Mouse (Mus musculus): ENCODE measurements around the gene Nub1. TPM values are rescaled to one million over a fixed set of nuclear protein-coding genes. Genes with fewer than 3 reads are reported as not detected.

Gene Nub1
- 40.5 and 40.9 TPM in 2 replicates for polyA plus RNA-seq (2015; fragmentation: Nextera tagmentation; extraction: Ambion mirVana)

DNA sequence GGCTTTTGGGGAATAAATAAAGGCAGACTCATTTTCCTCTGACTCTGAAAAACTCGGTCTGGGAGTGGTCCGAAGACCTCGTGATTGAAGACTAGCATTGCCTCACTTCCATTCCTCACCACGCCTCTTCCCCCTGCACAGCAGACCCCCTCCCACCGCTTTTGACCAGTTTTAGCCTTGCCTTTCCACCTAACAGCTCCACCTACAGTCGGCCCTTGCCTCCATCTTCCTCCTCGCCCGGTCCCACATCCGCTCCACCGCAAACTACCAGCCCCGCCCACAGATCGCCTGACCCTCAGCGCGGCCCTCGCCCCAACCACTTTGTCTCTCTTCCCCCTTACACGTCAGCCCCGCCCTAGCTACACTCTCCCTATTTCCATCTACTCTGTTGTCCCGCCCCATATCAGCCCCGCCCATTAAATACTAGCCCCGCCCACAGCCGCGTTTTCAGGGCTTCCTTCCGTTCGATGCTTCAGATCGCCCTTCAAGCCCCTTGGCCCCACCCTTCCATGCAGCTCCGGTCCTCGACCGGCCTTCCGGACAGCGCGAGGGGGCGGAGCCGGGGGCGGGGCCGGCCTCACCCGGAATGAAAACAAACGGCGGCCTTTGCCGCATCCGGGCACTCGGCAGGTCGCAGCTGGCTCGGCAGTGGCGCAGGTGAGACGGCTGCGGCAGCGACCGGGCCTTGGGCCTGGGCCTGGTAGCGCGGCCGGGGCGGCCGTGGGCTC is at the start of gene Nub1:
Gene Nub1 (plus strand): TSS at position 167 of the 728 bp plus-strand sequence.
- peak within 1 kb of the TSS; percentile 67 for H3K4me2 ChIP-seq
- under 1% methylated on average over 36 of the region's 53 CpGs for WGBS
- peaks cover 12% of the 10 kb centered on the region for H3K36me3 ChIP-seq (ENCODE audit: poor library complexity, severe bottlenecking)
- peak within 1 kb of the TSS; percentile 77 for H3K4me3 ChIP-seq
- H3K27ac ChIP-seq, result peak within 1 kb of the TSS; percentile 94
- H3K27me3 ChIP-seq, result no peaks in the 10 kb centered on the region
- H3K9ac ChIP-seq, result peak within 1 kb of the TSS; percentile 83
- no peaks in the 10 kb centered on the region for H3K9me3 ChIP-seq (replicated peaks)
- H3K4me1 ChIP-seq, result peaks cover 19% of the 10 kb centered on the region
- peak; percentile 97 for ATAC-seq

DNA sequence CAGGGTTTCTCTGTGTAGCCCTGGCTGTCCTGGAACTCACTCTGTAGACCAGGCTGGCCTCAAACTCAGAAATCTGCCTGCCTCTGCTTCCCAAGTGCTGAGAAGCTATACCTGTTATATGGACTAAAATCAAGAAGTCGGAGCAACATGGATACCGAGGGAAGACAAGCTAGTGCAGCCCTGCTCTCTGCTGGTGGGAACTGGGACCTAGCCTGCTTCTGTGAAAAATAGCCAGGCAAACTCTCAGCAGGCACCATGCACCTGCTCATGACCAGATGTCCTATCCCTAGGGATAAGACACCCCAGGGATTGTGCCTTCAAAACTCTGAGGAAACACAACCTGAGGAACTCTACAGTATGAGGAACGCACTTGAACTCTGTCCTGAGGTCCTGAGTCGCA is 48.3 kb upstream of the Nub1 start:
- Histone ChIP-seq H3K36me3 (ENCODE audit: poor library complexity, severe bottlenecking) (no peaks in the 10 kb centered on the region), H3K27me3 (no peaks in the 10 kb centered on the region), H3K4me3 (no peak overlapping the region), H3K4me2 (no peak overlapping the region), H3K9me3 (replicated peaks) (no peaks in the 10 kb centered on the region), H3K9ac (no peak overlapping the region), H3K27ac (no peak overlapping the region), H3K4me1 (peaks cover 20% of the 10 kb centered on the region)
- 83% methylated on average over 4 of the region's 4 CpGs for WGBS
- ATAC-seq, result no peak

DNA sequence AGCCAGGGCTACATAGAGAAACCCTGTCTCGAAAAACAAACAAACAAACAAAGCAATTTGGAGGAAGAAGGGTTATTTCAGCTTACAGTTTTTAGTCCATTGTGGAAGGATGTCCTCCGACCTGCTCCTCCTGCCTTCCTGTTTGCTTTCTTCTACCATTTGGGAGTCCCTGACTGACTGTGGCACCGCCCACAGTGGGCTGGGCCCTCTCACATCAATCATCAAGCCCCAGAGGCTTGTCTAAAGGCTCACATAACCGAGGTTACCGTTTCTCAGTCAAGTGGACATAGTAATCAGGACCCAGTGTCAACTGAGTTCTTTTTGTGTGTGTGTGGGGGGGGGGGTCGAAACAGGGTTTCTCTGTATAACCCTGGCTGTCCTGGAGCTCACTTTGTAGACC is 47.2 kb upstream of the Nub1 start:
- Histone ChIP-seq H3K27ac (no peak overlapping the region), H3K27me3 (no peaks in the 10 kb centered on the region), H3K36me3 (ENCODE audit: poor library complexity, severe bottlenecking) (no peaks in the 10 kb centered on the region), H3K4me1 (peaks cover 20% of the 10 kb centered on the region), H3K9ac (no peak overlapping the region), H3K9me3 (replicated peaks) (no peaks in the 10 kb centered on the region), H3K4me3 (no peak overlapping the region), H3K4me2 (no peak overlapping the region)
- WGBS, result 70% methylated on average over 6 of the region's 6 CpGs
- no peak for ATAC-seq

DNA sequence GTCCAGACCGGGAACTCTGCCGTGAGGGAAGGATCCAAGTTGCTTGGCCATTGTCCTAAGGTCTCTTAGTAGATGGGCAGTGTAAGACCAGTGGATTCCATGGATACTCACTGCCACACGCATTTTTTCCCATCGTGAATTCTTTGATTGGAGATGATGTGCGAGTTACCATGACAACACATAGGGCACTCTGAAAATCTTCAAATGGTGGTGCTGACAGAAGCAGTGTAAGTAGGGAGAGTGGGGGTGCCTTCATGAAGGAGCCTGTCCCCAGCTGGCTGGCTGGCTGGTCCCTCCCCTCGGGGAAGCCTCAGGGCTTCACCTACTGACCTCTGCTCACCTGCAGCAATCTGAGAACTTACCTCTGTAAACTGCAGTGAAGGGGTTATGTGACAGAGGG is 46.3 kb upstream of the Nub1 start:
- ATAC-seq, result peak; percentile 43
- 78% methylated on average over 6 of the region's 6 CpGs for WGBS
- Histone ChIP-seq H3K9ac (no peak overlapping the region), H3K4me3 (no peak overlapping the region), H3K27me3 (no peaks in the 10 kb centered on the region), H3K9me3 (replicated peaks) (no peaks in the 10 kb centered on the region), H3K4me2 (no peak overlapping the region), H3K4me1 (peaks cover 20% of the 10 kb centered on the region), H3K36me3 (ENCODE audit: poor library complexity, severe bottlenecking) (no peaks in the 10 kb centered on the region), H3K27ac (no peak overlapping the region)

DNA sequence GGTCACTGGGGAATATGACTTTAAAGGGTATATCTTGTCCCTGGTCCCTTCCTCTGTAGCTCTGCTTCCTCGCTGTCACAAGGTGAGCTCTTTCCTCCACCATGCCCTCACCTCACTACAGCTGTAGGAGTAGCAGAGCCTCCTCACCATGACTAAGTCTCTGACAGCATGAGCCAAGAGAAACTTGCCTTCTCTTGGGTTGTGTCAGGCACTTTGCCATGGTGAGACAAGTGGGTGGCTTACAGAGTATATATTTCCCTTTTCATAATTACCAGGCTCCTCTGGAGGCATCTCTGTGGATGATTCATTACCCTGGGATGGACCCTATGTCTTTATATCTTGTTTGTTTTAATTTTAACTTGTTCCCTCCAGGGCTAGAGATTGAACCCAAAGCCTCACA is 39.9 kb upstream of the Nub1 start:
- no peaks in the 10 kb centered on the region for H3K4me1 ChIP-seq
- 89% methylated on average over 1 of the region's 1 CpGs for WGBS
- H3K4me2 ChIP-seq, result no peak overlapping the region
- H3K9me3 ChIP-seq (replicated peaks), result no peaks in the 10 kb centered on the region
- no peaks in the 10 kb centered on the region for H3K36me3 ChIP-seq (ENCODE audit: poor library complexity, severe bottlenecking)
- no peak overlapping the region for H3K9ac ChIP-seq
- no peak overlapping the region for H3K27ac ChIP-seq
- no peak for ATAC-seq
- H3K27me3 ChIP-seq, result no peaks in the 10 kb centered on the region
- no peak overlapping the region for H3K4me3 ChIP-seq

DNA sequence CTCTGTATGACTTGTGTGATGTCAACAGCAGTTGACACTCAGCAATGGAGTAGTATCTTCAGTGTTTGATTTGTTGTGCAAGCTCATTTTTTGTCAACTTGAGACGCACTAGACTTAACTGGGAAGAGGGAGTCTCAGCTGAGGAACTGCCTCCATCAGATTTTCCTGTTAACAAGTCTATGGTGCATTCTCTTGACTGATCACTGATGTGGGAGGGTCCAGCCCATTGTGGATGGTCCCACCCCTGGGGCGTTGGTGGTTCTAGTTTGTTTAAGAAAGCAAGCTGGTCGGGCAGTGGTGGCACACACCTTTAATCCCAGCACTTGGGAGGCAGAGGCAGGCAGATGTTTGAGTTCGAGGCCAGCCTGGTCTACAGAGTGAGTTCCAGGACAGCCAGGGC is 36.1 kb upstream of the Nub1 start:
- H3K9me3 ChIP-seq (replicated peaks), result no peaks in the 10 kb centered on the region
- no peak overlapping the region for H3K4me3 ChIP-seq
- no peak overlapping the region for H3K4me2 ChIP-seq
- no peaks in the 10 kb centered on the region for H3K36me3 ChIP-seq (ENCODE audit: poor library complexity, severe bottlenecking)
- no peaks in the 10 kb centered on the region for H3K27me3 ChIP-seq
- no peak overlapping the region for H3K27ac ChIP-seq
- no peak for ATAC-seq
- H3K4me1 ChIP-seq, result peaks cover 8% of the 10 kb centered on the region
- WGBS, result 58% methylated on average over 4 of the region's 4 CpGs
- no peak overlapping the region for H3K9ac ChIP-seq

DNA sequence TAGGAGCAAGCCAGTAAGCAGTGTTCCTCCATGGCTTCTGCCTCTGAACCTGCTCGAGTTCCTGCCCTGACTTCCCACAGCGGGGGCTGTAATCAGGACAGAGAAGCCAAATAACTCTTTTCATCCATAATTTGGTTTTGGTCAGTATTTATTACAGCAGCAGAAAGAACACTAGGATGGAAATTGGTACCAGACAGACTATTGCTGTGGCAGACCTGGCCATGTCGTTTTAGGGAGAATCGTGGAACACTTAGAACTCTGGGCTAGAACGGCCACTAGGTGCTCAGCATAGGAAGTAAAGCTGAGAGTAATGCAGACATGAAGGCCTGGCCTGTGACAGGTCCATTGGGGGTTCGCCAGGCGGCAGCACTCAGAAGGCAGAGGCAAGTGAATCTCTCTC is 35.6 kb upstream of the Nub1 start:
- 81% methylated on average over 7 of the region's 7 CpGs for WGBS
- no peak overlapping the region for H3K4me3 ChIP-seq
- no peak for ATAC-seq
- no peaks in the 10 kb centered on the region for H3K36me3 ChIP-seq (ENCODE audit: poor library complexity, severe bottlenecking)
- no peaks in the 10 kb centered on the region for H3K9me3 ChIP-seq (replicated peaks)
- H3K4me2 ChIP-seq, result no peak overlapping the region
- no peak overlapping the region for H3K9ac ChIP-seq
- no peak overlapping the region for H3K27ac ChIP-seq
- peaks cover 8% of the 10 kb centered on the region for H3K4me1 ChIP-seq
- H3K27me3 ChIP-seq, result no peaks in the 10 kb centered on the region

DNA sequence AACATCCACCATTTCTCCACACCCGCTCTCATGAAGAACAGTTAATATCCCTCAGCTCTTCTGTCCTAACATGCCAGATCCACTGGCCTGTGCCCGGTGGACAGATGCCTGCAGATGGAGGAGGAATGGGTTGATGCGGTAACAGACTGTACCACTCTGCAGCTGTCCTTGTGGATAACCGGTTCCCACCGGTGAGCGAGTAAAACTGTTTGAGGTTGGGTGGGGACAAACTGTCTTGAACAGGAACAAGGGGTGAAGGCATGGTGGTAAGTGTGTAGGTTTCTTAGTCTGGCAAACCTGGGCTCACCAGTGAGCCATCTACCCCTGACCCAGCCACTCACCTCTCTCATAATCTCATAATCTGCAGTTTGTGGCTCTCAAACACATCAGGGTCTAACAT is 34.0 kb upstream of the Nub1 start:
- WGBS, result 83% methylated on average over 6 of the region's 6 CpGs
- Histone ChIP-seq H3K4me3 (no peak overlapping the region), H3K36me3 (ENCODE audit: poor library complexity, severe bottlenecking) (no peaks in the 10 kb centered on the region), H3K9me3 (replicated peaks) (no peaks in the 10 kb centered on the region), H3K27me3 (no peaks in the 10 kb centered on the region), H3K4me1 (peaks cover 16% of the 10 kb centered on the region), H3K9ac (no peak overlapping the region), H3K4me2 (no peak overlapping the region), H3K27ac (no peak overlapping the region)
- ATAC-seq, result no peak

DNA sequence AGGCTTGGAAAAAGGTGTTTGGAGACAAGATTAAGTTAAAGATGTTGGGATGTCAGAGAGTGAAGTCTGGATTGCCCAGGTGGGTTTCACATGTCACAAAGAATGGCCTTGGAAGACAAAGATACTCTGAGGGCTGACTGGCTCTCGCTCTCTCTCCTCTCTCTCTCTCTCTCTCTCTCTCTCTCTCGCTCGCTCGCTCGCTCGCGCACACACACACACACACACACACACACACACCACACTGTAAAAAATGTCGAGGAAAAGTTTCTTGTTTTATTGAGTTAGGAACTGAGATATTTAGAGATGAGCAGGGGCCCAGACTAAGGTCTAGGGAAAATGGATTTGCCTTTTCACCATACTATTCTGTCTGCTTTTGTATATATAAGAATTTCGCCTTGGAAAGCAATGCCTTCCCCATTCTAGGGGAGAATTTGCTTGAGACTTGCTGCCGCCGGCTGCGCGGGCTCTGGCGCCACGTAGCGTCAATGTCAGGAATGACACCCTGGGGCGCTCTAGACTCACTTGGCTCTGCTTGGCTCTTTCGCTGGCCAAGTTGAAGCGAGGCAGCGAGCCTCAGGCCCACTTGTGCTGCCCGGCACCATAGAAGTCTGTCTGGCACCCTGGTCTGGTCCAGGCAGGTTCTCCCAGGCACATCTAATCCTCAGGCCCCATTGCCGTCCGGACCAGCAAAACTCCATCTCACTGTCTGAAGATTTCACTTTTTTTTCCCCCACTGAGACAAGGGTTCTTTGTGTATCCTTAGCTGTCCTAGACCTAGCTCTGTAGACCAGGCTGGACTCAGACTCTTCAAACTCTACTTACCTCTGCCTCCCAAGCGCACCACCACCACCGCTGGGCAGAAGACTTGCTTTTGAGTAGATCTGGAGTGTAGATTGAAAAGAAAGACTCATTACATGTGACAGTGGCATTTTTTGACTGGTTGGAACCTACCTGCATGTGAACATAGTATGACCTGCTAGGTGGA is 33.3 kb upstream of the Nub1 start:
- Histone ChIP-seq H3K27ac (no peak overlapping the region), H3K27me3 (no peaks in the 10 kb centered on the region), H3K4me2 (no peak overlapping the region), H3K4me3 (no peak overlapping the region), H3K9me3 (replicated peaks) (no peaks in the 10 kb centered on the region), H3K36me3 (ENCODE audit: poor library complexity, severe bottlenecking) (no peaks in the 10 kb centered on the region), H3K9ac (no peak overlapping the region), H3K4me1 (peaks cover 16% of the 10 kb centered on the region)
- peak; percentile 71 for ATAC-seq
- 28% methylated on average over 25 of the region's 25 CpGs for WGBS

DNA sequence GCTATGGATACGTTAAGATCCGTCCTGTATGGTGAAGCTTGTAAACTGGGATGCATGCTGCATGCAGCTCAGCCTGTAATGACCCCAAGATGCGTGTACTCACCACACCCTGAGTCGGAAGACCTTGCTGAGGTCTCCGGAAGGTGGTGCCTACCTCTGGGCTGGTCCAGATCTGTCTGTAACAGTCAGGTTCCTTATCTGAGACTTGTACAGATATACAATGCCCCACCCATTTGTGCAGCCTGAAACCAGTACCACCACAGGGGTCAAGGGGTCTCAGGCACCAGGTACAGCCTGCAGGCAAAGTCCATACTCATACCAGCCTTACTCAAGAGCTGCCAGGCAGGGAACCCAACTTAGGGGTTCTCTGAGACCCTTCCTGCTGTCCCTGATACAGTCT is 32.6 kb upstream of the Nub1 start:
- Histone ChIP-seq H3K4me1 (peaks cover 16% of the 10 kb centered on the region), H3K9ac (no peak overlapping the region), H3K4me3 (no peak overlapping the region), H3K27me3 (no peaks in the 10 kb centered on the region), H3K9me3 (replicated peaks) (no peaks in the 10 kb centered on the region), H3K4me2 (no peak overlapping the region), H3K36me3 (ENCODE audit: poor library complexity, severe bottlenecking) (no peaks in the 10 kb centered on the region), H3K27ac (no peak overlapping the region)
- peak; percentile 19; the same call in 1 of the 2 replicates for ATAC-seq
- WGBS, result 89% methylated on average over 5 of the region's 5 CpGs

DNA sequence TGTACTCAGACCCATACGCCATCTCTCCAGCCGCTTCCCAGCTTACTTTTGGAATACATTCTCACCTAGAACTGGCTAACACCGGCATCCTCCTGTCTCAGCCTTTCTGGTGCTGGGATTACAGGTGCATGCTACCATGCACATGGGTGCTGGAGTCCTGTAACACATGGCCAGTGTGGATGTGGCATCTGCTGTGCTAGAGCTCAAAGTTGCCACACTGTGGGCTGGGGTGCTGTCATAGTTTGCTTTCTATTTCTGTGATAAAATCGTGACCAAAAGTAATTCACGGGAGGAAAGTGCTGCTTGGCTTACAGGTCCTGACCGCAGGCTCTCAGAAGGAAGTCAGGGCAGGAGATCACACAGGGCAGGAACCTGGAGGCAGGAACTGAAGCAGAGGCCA is 30.8 kb upstream of the Nub1 start:
- WGBS, result 90% methylated on average over 6 of the region's 6 CpGs
- no peak for ATAC-seq
- H3K27me3 ChIP-seq, result no peaks in the 10 kb centered on the region
- no peak overlapping the region for H3K9ac ChIP-seq
- no peak overlapping the region for H3K4me3 ChIP-seq
- no peaks in the 10 kb centered on the region for H3K36me3 ChIP-seq (ENCODE audit: poor library complexity, severe bottlenecking)
- no peak overlapping the region for H3K27ac ChIP-seq
- no peaks in the 10 kb centered on the region; the same call in 1 of the 2 replicates for H3K9me3 ChIP-seq (replicated peaks)
- no peak overlapping the region for H3K4me2 ChIP-seq
- peaks cover 16% of the 10 kb centered on the region for H3K4me1 ChIP-seq

DNA sequence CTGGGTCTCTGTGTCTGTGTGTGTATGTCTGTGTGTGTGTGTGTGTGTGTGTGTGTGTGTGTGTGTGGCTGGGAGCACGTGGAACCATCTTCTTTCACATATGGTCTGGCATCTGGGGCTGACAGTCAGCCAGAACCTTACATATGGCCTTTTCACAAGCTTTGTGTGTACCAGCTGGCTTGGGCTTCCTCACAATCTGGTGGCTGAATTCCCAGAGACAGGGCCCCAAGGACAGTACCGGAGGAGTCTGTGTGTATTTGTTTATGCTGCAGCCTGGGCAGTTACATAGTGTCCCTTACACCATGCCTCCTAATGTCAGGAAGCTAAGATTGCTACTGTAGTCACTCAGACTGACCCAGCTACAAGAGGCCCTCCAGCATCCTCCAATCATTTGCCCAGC is 28.2 kb upstream of the Nub1 start:
- Histone ChIP-seq H3K4me2 (no peak overlapping the region), H3K4me1 (peaks cover 10% of the 10 kb centered on the region), H3K36me3 (ENCODE audit: poor library complexity, severe bottlenecking) (no peaks in the 10 kb centered on the region), H3K9ac (no peak overlapping the region), H3K9me3 (replicated peaks) (no peaks in the 10 kb centered on the region; the same call in 1 of the 2 replicates), H3K27ac (peak overlapping the region; percentile 45; the same call in 1 of the 2 replicates), H3K4me3 (no peak overlapping the region), H3K27me3 (no peaks in the 10 kb centered on the region)
- peak; percentile 66 for ATAC-seq
- 49% methylated on average over 2 of the region's 2 CpGs for WGBS
